Mouse (Mus musculus) ES-Bruce4 (cell line): ENCODE results near the gene Psmd11. TPM values are rescaled to one million over a fixed set of nuclear protein-coding genes. Genes with fewer than 3 reads are reported as not detected.

ENCODE experiments used
- H3K27ac ChIP-seq: 2 replicates; pipeline ENCODE4 v1.5.1; 2012; ENCODE audit warnings: low read length, inconsistent platforms; ENCODE audit not compliant: insufficient read depth
- H3K27me3 ChIP-seq: 2 replicates; pipeline ENCODE4 v1.6.1; 2012; ENCODE audit warnings: mild to moderate bottlenecking, low read length, inconsistent platforms; ENCODE audit not compliant: control insufficient read depth, poor library complexity, insufficient read depth, severe bottlenecking
- H3K36me3 ChIP-seq: 2 replicates; pipeline ENCODE4 v1.6.1; 2012; ENCODE audit warnings: inconsistent platforms, mild to moderate bottlenecking, low read length, moderate library complexity; ENCODE audit not compliant: control insufficient read depth, poor library complexity, insufficient read depth, severe bottlenecking
- H3K4me1 ChIP-seq: one replicate; pipeline ENCODE4 v1.8.1; 2011; ENCODE audit warnings: low read length; ENCODE audit not compliant: control insufficient read depth, insufficient read depth
- H3K4me3 ChIP-seq: 2 replicates; pipeline ENCODE4 v1.5.1; 2011; ENCODE audit warnings: low read depth, mild to moderate bottlenecking, low read length
- H3K9ac ChIP-seq: 2 replicates; pipeline ENCODE4 v1.6.1; 2012; ENCODE audit warnings: low read depth, mild to moderate bottlenecking, inconsistent platforms; ENCODE audit not compliant: poor library complexity, severe bottlenecking
- H3K9me3 ChIP-seq: replicated peaks from 2 replicates; pipeline ENCODE4 v1.6.1; 2012; ENCODE audit warnings: mild to moderate bottlenecking, low read length, inconsistent platforms; ENCODE audit not compliant: control insufficient read depth, poor library complexity, insufficient read depth, severe bottlenecking
- CTCF ChIP-seq: IDR thresholded peaks from one replicate; pipeline ENCODE4 v1.8.1; 2011; ENCODE audit warnings: low read depth, low read length
- EP300 ChIP-seq: IDR thresholded peaks from 2 replicates; pipeline ENCODE4 v1.6.1; 2011; ENCODE audit warnings: low read depth, low read length; ENCODE audit not compliant: insufficient read depth
- POLR2A ChIP-seq: IDR thresholded peaks from one replicate; pipeline ENCODE4 v1.8.1; 2011; ENCODE audit warnings: low read length; ENCODE audit not compliant: insufficient read depth
- polyA plus RNA-seq: library from polyadenylated mRNA; stranded (reverse); fragments of >200 nt; gene quantifications from 2 replicates; pipeline ENCODE4 v1.2.4, GENCODE M21; 2011; ENCODE audit warnings: low read depth; ENCODE audit not compliant: missing spikeins, insufficient read depth, insufficient read length

Psmd11 gene
- polyA plus RNA-seq, 1 experiment: 261 TPM

- no peaks in the 10 kb centered on the region for H3K36me3 ChIP-seq
- no peaks in the 10 kb centered on the region for H3K9me3 ChIP-seq
- no peak overlapping the region for H3K4me3 ChIP-seq
- H3K27ac ChIP-seq: no peak overlapping the region
- no peak overlapping the region for H3K9ac ChIP-seq
- TF ChIP-seq EP300: no peak
- TF ChIP-seq POLR2A: no peak
- TF ChIP-seq CTCF: no peak
- no peaks in the 10 kb centered on the region for H3K4me1 ChIP-seq
- no peaks in the 10 kb centered on the region for H3K27me3 ChIP-seq
Measured at GRCm38 (mm10) chr11:80479425-80479824, 51.0 kb downstream of the Psmd11 start.

GRCm38 (mm10) chr11:80479906-80480866, 51.8 kb downstream of the Psmd11 start:
- Histone ChIP-seq H3K27me3 (no peaks in the 10 kb centered on the region), H3K9ac (no peak overlapping the region), H3K27ac (no peak overlapping the region), H3K36me3 (no peaks in the 10 kb centered on the region), H3K9me3 (no peaks in the 10 kb centered on the region), H3K4me1 (no peaks in the 10 kb centered on the region), H3K4me3 (no peak overlapping the region)
- TF ChIP-seq POLR2A: no peak
- TF ChIP-seq CTCF: no peak
- no peak for TF ChIP-seq EP300

GRCm38 (mm10) chr11:80481409-80482050, 53.1 kb downstream of the Psmd11 start:
- H3K27ac ChIP-seq: no peak overlapping the region
- H3K27me3 ChIP-seq: no peaks in the 10 kb centered on the region
- no peaks in the 10 kb centered on the region for H3K4me1 ChIP-seq
- H3K36me3 ChIP-seq: no peaks in the 10 kb centered on the region
- no peaks in the 10 kb centered on the region for H3K9me3 ChIP-seq
- no peak overlapping the region for H3K4me3 ChIP-seq
- no peak overlapping the region for H3K9ac ChIP-seq
- no peak for TF ChIP-seq EP300

GRCm38 (mm10) chr11:80482347-80482746, 53.9 kb downstream of the Psmd11 start:
- H3K4me3 ChIP-seq: no peak overlapping the region
- no peaks in the 10 kb centered on the region for H3K4me1 ChIP-seq
- H3K36me3 ChIP-seq: no peaks in the 10 kb centered on the region
- no peaks in the 10 kb centered on the region for H3K9me3 ChIP-seq
- H3K27me3 ChIP-seq: no peaks in the 10 kb centered on the region
- H3K27ac ChIP-seq: no peak overlapping the region
- no peak overlapping the region for H3K9ac ChIP-seq
- TF ChIP-seq POLR2A (no peak), EP300 (no peak), CTCF (no peak)

- Histone ChIP-seq H3K27me3 (no peaks in the 10 kb centered on the region), H3K9ac (no peak overlapping the region), H3K27ac (no peak overlapping the region), H3K4me3 (no peak overlapping the region), H3K36me3 (no peaks in the 10 kb centered on the region), H3K4me1 (no peaks in the 10 kb centered on the region), H3K9me3 (no peaks in the 10 kb centered on the region)
- TF ChIP-seq CTCF (no peak), EP300 (no peak)
Measured at GRCm38 (mm10) chr11:80482921-80483320, 54.5 kb downstream of the Psmd11 start.

- no peaks in the 10 kb centered on the region for H3K27me3 ChIP-seq
- H3K9ac ChIP-seq: no peak overlapping the region
- H3K36me3 ChIP-seq: no peaks in the 10 kb centered on the region
- TF ChIP-seq CTCF: no peak
- TF ChIP-seq EP300: no peak
- no peak for TF ChIP-seq POLR2A
- no peaks in the 10 kb centered on the region for H3K9me3 ChIP-seq
- no peaks in the 10 kb centered on the region for H3K4me1 ChIP-seq
- H3K27ac ChIP-seq: no peak overlapping the region
- no peak overlapping the region for H3K4me3 ChIP-seq
Measured at GRCm38 (mm10) chr11:80483536-80484067, 55.2 kb downstream of the Psmd11 start.
